Comparison of ENCODE assay signal across 20 mouse cellular contexts in the genomic region with DNA sequence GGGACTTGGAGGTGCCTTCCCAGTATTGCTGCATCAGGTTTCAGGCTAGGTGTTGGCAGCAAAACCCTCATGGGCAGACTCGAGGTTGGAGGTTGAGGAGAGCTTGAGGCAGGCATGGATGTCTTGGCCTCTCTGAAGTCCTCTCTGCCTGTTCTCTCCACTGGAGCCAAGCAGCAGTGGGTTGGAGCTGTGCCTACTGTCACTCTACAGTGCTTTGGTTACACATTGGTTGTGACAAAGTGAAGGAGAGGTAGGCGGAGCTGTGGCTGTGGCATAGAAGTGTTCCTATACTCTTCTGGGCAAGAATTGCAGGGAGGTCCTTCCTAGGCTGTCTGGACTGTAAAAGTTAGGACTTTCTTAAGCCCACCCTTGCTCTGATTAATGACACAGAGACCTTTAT. TPM values are rescaled to one million over a fixed set of nuclear protein-coding genes. Genes with fewer than 3 reads are reported as not detected.
A peak's percentile ranks its signal among the peaks of the same experiment; 100 is the strongest.
DNase-seq lines count a peak whose midpoint lies in the region; ATAC-seq and TF ChIP-seq lines count a peak whose summit lies in the region.
"Had no signal": no experiment of that assay in that cellular context is flagged by ENCODE, and none has a peak within 500 bp of the region (broad histone marks: within the 10 kb centered on the region; RNA-seq: fewer than 3 reads in every experiment).

No protein-coding gene starts in this region.

- no peak overlapping the region for H3K27ac ChIP-seq in forebrain, embryonic 13.5 days
- no peak overlapping the region for H3K27ac ChIP-seq in forebrain, embryonic 15.5 days (replicated peaks)
- H3K27ac ChIP-seq in heart, postnatal 0 days (ENCODE audit: low read depth): peak overlapping the region; percentile 2; the same call in 1 of the 2 replicates
- no peak overlapping the region for H3K27ac ChIP-seq in neural tube, embryonic 15.5 days (replicated peaks)
- H3K27ac ChIP-seq: hindbrain, embryonic 15.5 days; intestine, embryonic 15.5 days; left cerebral cortex, adult 2 months; limb, embryonic 10.5 days; liver, embryonic 14.5 days had no signal

- no peak for TF ChIP-seq POLR2A in brain, embryonic 14.5 days (IDR thresholded peaks at IDR 0.05; ENCODE audit: borderline replicate concordance, extremely low read depth, insufficient read depth, insufficient read length, poor library complexity, severe bottlenecking)

- no peak for TF ChIP-seq EP300 in heart, postnatal 0 days (IDR thresholded peaks at IDR 0.05; ENCODE audit: low read depth)

- intact Hi-C loops in heart, postnatal 36 days (cut with DNase I): loop anchor here (10.0 kb wide), 3 partner anchors 242 to 1192 kb away; a partner anchor contains a TSS

- 75% methylated on average over 2 of the region's 2 CpGs for WGBS in forebrain, embryonic 13.5 days
- WGBS in forebrain, embryonic 15.5 days: 72% methylated on average over 2 of the region's 2 CpGs
- WGBS in heart, postnatal 0 days: 54% methylated on average over 2 of the region's 2 CpGs
- WGBS in neural tube, embryonic 15.5 days: 92% methylated on average over 2 of the region's 2 CpGs

- no peaks in the 10 kb centered on the region for H3K27me3 ChIP-seq in forebrain, embryonic 13.5 days
- H3K27me3 ChIP-seq in forebrain, embryonic 15.5 days: no peaks in the 10 kb centered on the region
- H3K27me3 ChIP-seq in heart, postnatal 0 days (ENCODE audit: control insufficient read depth, insufficient read depth, low read length): no peaks in the 10 kb centered on the region
- no peaks in the 10 kb centered on the region for H3K27me3 ChIP-seq in neural tube, embryonic 15.5 days (replicated peaks)
- H3K27me3 ChIP-seq: hindbrain, embryonic 15.5 days; intestine, embryonic 15.5 days had no signal

- no peaks in the 10 kb centered on the region for H3K9me3 ChIP-seq in forebrain, embryonic 13.5 days (replicated peaks)
- H3K9me3 ChIP-seq in forebrain, embryonic 15.5 days: no peaks in the 10 kb centered on the region
- H3K9me3 ChIP-seq in heart, postnatal 0 days (replicated peaks; ENCODE audit: control insufficient read depth, low read length): no peaks in the 10 kb centered on the region
- H3K9me3 ChIP-seq in neural tube, embryonic 15.5 days (replicated peaks): no peaks in the 10 kb centered on the region
- H3K9me3 ChIP-seq: hindbrain, embryonic 15.5 days; intestine, embryonic 15.5 days; limb, embryonic 10.5 days had no signal

- H3K4me1 ChIP-seq in forebrain, embryonic 13.5 days: peaks cover 27% of the 10 kb centered on the region
- peaks cover 22% of the 10 kb centered on the region for H3K4me1 ChIP-seq in forebrain, embryonic 15.5 days
- H3K4me1 ChIP-seq in heart, postnatal 0 days (ENCODE audit: control insufficient read depth, insufficient read depth): peaks cover 22% of the 10 kb centered on the region
- H3K4me1 ChIP-seq in neural tube, embryonic 15.5 days: peaks cover 29% of the 10 kb centered on the region

- peak overlapping the region; percentile 35; the same call in 1 of the 2 replicates for H3K9ac ChIP-seq in forebrain, embryonic 13.5 days
- no peak overlapping the region for H3K9ac ChIP-seq in forebrain, embryonic 15.5 days (replicated peaks)
- H3K9ac ChIP-seq in heart, postnatal 0 days (replicated peaks; ENCODE audit: low read depth, low read length): 0 out of 2 replicates have a peak overlapping the region, but pooled peaks have one; percentile 5
- H3K9ac ChIP-seq in neural tube, embryonic 15.5 days (replicated peaks): no peak overlapping the region
- H3K9ac ChIP-seq: hindbrain, embryonic 15.5 days; liver, embryonic 14.5 days had no signal

- no peak for DNase-seq in heart, postnatal 0 days (ENCODE audit: low spot score)
- no peak for DNase-seq in heart, postnatal 36 days
- peak; percentile 40 for DNase-seq in 416B (ENCODE audit: low read depth)
- peak; percentile 19 for DNase-seq in brain, embryonic 14.5 days (ENCODE audit: low read depth)
- DNase-seq: cerebellum, adult 8-10 months; gastrocnemius, postnatal 25 days; kidney, adult 9 months; kidney, postnatal 25 days; right cerebral cortex, postnatal 25 days; thymus, adult 18-20 months had no signal

- TF ChIP-seq CTCF in heart, postnatal 0 days (IDR thresholded peaks at IDR 0.05; ENCODE audit: low read depth): no peak
- no peak for TF ChIP-seq CTCF in brain, embryonic 14.5 days (IDR thresholded peaks at IDR 0.05; ENCODE audit: borderline replicate concordance, extremely low read depth, insufficient read depth, insufficient read length)

- H3K4me3 ChIP-seq in forebrain, embryonic 13.5 days: no peak overlapping the region
- no peak overlapping the region for H3K4me3 ChIP-seq in forebrain, embryonic 15.5 days
- H3K4me3 ChIP-seq in heart, postnatal 0 days (ENCODE audit: low read depth, low read length): no peak overlapping the region
- no peak overlapping the region for H3K4me3 ChIP-seq in neural tube, embryonic 15.5 days (replicated peaks)
- H3K4me3 ChIP-seq: hindbrain, embryonic 15.5 days; left cerebral cortex, adult 2 months; limb, embryonic 10.5 days had no signal

- H3K4me2 ChIP-seq in forebrain, embryonic 13.5 days: no peak overlapping the region
- no peak overlapping the region for H3K4me2 ChIP-seq in forebrain, embryonic 15.5 days (replicated peaks)
- no peak overlapping the region for H3K4me2 ChIP-seq in heart, postnatal 0 days (ENCODE audit: low read depth, low read length)
- H3K4me2 ChIP-seq in neural tube, embryonic 15.5 days: no peak overlapping the region

- H3K36me3 ChIP-seq in forebrain, embryonic 13.5 days (ENCODE audit: poor library complexity, severe bottlenecking): peaks cover 51% of the 10 kb centered on the region
- H3K36me3 ChIP-seq in forebrain, embryonic 15.5 days: peaks cover 21% of the 10 kb centered on the region
- H3K36me3 ChIP-seq in heart, postnatal 0 days (replicated peaks; ENCODE audit: control insufficient read depth, insufficient read depth, low read length): peaks cover 54% of the 10 kb centered on the region
- H3K36me3 ChIP-seq in neural tube, embryonic 15.5 days: peaks cover 40% of the 10 kb centered on the region

- no peak for ATAC-seq in forebrain, embryonic 13.5 days
- ATAC-seq in forebrain, embryonic 15.5 days (replicated peaks): no peak
- ATAC-seq in heart, postnatal 0 days (ENCODE audit: insufficient read depth, low read depth): no peak
- ATAC-seq in neural tube, embryonic 15.5 days (ENCODE audit: low FRiP score): no peak
- ATAC-seq: forebrain, embryonic 14.5 days; intestine, embryonic 15.5 days; midbrain, embryonic 16.5 days had no signal

RNA-seq across cellular contexts. Expression of a gene that starts 2.4 kb away (rescaled TPM):
- 22.8 and 29.5 TPM in 2 replicates for polyA plus RNA-seq in forebrain, embryonic 13.5 days (2015; fragmentation: Nextera tagmentation; extraction: Ambion mirVana)
- polyA plus RNA-seq in forebrain, embryonic 15.5 days (2015; fragmentation: Nextera tagmentation; extraction: Ambion mirVana): 21.5 and 24.3 TPM in 2 replicates
- total RNA-seq in heart, postnatal 0 days (2014; rRNA removed; ENCODE audit: low replicate concordance): 205 and 222 TPM in 2 replicates
- 140 and 151 TPM in 2 replicates for polyA plus RNA-seq in heart, postnatal 0 days (2015; fragmentation: Nextera tagmentation; extraction: Ambion mirVana)
- total RNA-seq in heart, postnatal 36 days (2021): 100 to 1,000 TPM; 294 to 308 TPM
- polyA plus RNA-seq in brain, embryonic 14.5 days (2012; rRNA removed): 59.5 and 71.6 TPM in 2 replicates
- polyA plus RNA-seq in neural tube, embryonic 15.5 days (2015; fragmentation: Nextera tagmentation; extraction: Ambion mirVana): 38.0 and 42.9 TPM in 2 replicates

Comparison
In these comparisons a context has a peak if more than half of its experiments do, and no peak if none do; other contexts are left out.
1. H3K9ac ChIP-seq: peak in forebrain, embryonic 13.5 days (single experiment) and heart, postnatal 0 days (single experiment); none in forebrain, embryonic 15.5 days (single experiment) and neural tube, embryonic 15.5 days (single experiment).
2. DNase-seq: peak in 416B (single experiment) and brain, embryonic 14.5 days (single experiment); none in heart, postnatal 0 days (single experiment) and heart, postnatal 36 days (0 of 2).